Mouse (Mus musculus): Measurements from ENCODE around the gene Ercc6l. TPM values are rescaled to one million over a fixed set of nuclear protein-coding genes. Genes with fewer than 3 reads are reported as not detected.
"Not testable (repeated sequence)": the region's sequence is repeated elsewhere in the genome, so short reads cannot be mapped to it uniquely, and the experiment has no call there.

The Ercc6l gene
- polyA plus RNA-seq, 3 experiments from 2014 or later, result 1.8 to 10.3 (median 2.9) TPM

- ATAC-seq, result not testable (repeated sequence)
These were observed 47.5 kb downstream of the Ercc6l start for GRCm38 (mm10) chrX:102109349-102109748.

DNA sequence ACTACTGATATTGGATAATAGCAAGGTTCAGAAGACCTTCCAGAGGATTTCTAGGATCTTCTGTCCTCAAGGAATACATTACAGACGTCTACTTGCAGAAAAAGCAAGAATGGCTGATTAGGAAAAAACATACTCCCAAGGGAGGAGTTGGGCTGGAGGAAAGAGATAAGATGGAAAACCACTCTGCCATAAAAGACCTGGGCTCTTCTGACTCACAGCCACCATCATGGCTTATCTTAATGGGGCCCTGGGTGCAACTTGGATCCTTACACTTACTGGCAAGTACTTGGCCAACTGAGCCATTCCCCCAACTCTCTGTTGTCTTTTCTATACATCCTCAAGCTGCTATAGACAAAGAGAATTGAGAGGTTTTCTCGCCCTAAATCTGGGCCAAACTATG lies 53.1 kb downstream of the Ercc6l start:
- ATAC-seq, result not testable (repeated sequence)

GRCm38 (mm10) chrX:102101886-102102285 lies 55.0 kb downstream of the Ercc6l start:
- ATAC-seq, result no peak

GRCm38 (mm10) chrX:102094381-102094904 lies 62.4 kb downstream of the Ercc6l start:
- ATAC-seq, result no peak

Other genes with a start within 250 kb of the Ercc6l start
- 1 to 10 TPM in 1 of 3 experiments, under 1 TPM in 2; 0.19 to 3.3 (median 0.20) TPM for gene Rtl5, start 85.8 kb downstream of the Ercc6l start, polyA plus RNA-seq (2017; shearing (Covaris generic))
- 10 to 100 TPM; 39.7 to 49.5 (median 45.1) TPM for gene Pin4, start 37.6 kb downstream of the Ercc6l start, polyA plus RNA-seq (2017; shearing (Covaris generic))
- gene Rps4x, start 32.3 kb upstream of the Ercc6l start, polyA plus RNA-seq (2017; shearing (Covaris generic)), result 1,000 to 10,000 TPM; 1,205 to 2,057 (median 1,820) TPM
- not detected for gene Cited1, start 95.1 kb upstream of the Ercc6l start, polyA plus RNA-seq (2017; shearing (Covaris generic))